Mouse (Mus musculus): ENCODE data around the gene Cpsf6.

The Cpsf6 gene

DNA sequence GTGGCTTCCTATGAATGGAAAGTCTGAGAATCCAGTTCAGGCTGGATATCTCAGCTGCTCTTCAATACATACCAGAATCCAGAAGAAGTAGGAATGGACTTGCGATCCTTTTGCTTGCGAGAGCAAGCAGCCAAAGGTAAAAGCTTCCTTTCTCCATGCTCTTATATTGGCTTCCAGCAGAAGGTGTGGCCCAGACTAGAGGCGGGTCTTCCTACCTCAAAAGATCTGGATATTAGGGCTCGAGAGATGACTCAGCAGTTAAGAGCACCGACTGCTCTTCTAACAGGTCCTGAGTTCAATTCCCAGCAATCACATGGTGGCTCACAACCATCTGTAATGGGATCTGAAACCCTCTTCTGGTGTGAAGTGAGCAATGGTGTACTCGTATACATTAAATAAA, at the start of gene Cpsf6:
TSS of gene Cpsf6 (minus strand) at position 108 of the 400 bp plus-strand sequence.
- no peak for DNase-seq (ENCODE audit: extremely low spot score, low spot score)

DNA sequence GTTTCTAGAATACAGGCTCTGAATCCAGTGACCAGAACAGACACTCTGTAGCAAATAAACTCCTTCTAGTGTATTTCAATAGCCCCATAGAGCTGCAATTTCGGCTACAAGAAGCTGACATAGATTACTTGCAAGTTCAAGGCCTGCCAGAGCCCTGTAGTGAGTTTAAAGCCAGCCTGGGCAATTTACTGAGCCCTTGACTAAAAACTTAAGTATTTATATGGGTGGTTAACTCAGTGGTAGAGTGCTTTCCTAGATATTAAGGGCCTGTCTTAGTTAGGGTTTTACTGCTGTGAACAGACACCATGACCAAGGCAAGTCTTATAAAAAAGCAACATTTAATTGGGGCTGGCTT, 46.8 kb upstream of the Cpsf6 start:
- no peak for DNase-seq (ENCODE audit: extremely low spot score, low spot score)

DNA sequence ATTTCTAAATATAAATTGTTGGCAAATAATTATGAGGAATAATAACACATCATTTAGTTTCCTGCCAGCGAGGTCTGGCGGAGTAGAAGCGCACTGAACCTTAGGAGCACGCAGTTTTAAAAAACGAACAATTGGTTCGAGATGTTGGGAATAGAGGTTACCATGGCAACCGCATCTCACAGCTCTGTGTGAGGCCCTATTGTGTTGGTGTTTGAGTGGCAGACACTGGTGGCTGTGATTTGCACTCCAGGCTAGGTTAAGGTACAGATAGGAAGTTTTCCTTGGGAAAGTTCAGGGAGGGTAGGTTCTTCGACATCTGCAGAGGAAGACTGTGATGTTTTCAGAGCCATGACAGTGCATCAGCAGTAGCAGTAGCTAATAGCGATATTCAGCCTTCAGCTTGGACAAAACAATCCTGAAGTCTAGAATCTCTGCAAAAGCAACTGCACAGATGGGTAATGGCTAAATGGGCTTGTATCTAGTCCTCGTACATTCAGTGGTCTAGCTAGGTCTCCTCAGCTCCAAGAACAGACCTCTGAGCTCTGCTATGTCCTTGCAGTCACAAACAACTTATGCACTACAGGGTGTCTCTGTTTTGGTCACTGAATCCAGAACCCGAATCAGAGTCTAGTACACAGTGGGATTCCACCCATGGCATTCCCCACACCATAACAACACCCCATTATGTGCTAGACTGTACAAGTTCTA, 46.2 kb upstream of the Cpsf6 start:
- DNase-seq (ENCODE audit: extremely low spot score, low spot score) = no peak

DNA sequence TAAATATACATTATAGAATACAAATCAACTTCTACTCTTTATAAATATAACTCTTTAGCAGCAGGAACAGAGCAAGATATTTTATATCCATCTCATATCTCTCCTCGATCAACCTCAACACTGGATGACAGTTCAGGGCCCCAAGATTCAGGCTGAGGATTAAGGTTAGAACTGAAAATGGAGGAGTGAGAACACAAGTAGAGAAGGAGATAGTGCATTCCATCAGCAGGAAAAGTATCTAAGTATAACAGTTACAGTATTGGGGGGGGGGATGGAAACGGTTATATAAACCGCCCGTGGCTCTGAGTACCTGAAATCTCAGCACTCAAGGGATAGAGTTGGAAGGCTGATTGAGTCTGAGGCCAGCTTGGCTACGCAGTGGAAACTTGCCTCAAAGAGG, 45.2 kb upstream of the Cpsf6 start:
- DNase-seq (ENCODE audit: extremely low spot score, low spot score) = no peak

DNA sequence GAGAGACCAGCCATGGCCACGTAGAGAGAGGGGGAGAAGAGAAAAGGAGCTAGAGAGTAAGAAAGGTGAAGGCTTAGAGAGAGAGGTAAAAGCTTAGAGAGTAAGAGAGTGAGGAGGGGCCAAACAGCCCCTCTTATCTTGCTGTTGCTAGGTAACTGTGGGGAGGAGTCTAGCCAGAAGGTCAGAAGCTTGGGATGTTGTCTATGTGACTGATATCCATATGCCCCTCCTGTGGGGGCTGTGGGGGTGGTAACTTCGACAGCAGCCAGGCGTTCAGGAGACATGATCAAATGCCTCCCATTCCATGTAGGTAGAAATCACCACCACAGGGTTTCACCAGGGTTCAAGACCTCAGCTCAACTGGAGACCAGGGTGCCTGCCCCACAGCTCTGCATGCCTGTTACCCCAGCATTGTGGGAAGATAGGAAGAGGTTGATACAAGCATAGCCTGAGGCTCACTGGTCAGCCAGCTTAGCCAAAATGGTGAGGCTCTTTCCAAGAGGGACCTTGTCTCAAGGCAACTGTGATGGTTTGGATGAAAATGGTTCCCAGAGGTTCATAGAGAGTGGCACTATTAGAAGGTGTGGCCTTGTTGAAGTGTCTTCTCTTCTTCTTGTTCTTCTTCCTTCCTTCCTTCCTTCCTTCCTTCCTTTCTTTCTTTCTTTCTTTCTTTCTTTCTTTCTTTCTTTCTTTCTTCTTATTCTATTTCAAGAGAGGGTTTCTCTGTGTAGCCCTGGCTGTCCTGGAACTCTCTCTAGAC, 44.5 kb upstream of the Cpsf6 start:
- DNase-seq (ENCODE audit: extremely low spot score, low spot score) = no peak

DNA sequence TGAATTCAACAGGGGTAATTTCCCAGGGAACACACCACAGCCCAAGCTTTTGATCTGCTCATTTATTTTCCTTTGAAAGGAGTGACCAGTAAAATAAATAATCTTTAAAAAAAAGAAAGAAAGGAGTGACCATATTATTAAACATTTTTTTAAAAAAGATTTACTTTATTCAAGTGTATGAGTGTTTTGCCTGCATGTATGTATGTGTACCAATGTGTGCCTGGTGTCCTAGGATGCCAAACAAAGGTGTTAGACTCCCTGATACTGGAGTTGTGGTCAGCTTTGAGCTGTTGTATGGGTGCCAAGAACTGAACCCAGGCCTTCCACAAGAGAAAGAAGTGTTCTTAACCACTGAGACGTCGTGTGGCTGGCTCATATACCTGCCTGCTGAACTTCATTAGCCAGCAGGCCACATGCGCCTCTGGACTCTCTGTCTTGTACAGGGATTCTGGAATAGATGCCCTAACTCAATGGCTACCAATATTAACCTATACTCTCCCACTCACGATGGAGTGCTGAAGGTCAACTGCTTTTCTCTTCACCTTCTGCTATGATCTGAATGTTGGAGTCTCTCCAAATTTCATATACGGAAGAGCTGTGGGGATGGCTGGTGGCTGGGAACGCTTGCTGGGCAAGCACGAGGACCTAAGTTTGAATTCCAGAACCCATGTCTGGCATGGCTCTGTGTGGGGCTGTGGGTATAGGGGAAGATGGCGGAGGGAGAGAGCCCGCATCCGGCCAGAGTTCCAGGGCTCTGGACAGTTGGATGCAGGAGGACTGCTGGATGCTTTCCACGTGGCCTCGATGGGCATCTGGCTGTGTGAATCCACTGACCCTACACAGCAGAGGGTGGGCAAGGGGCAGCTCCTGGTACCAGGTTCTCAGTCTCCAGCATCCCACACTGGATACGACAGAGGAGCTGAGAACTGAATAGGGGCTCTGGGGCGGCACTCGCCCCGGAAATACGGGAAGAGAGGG, 43.5 kb upstream of the Cpsf6 start:
- no peak for DNase-seq (ENCODE audit: extremely low spot score, low spot score)

DNA sequence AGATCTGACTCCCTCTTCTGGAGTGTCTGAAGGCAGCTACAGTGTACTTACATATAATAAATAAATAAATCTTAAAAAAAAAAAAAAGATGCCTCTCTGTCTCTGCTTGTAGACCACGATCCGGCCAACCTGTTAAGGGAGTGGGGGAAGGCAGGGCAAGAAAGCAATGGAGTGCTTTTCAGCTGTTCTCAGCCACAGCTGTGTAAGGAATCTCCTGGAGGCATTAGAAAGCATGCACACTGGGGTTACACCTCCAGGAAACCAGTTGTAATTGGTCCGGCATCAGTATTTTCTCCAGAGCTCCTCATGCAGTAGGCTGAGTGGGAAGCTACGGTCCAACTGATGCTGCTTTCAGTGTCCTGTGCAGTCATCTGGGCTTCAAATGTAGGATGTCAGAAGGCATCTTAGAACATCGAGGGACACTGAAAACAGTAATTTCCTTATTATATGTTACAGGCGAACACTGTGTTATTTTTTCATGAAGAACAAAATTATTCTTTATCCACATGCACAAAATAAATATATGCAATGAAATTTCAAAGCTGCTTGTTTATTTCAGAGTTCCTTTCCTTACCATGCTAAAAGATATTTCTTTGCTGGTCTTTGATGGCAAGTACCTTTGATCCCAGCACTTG, 42.5 kb upstream of the Cpsf6 start:
- DNase-seq (ENCODE audit: extremely low spot score, low spot score) = no peak

DNA sequence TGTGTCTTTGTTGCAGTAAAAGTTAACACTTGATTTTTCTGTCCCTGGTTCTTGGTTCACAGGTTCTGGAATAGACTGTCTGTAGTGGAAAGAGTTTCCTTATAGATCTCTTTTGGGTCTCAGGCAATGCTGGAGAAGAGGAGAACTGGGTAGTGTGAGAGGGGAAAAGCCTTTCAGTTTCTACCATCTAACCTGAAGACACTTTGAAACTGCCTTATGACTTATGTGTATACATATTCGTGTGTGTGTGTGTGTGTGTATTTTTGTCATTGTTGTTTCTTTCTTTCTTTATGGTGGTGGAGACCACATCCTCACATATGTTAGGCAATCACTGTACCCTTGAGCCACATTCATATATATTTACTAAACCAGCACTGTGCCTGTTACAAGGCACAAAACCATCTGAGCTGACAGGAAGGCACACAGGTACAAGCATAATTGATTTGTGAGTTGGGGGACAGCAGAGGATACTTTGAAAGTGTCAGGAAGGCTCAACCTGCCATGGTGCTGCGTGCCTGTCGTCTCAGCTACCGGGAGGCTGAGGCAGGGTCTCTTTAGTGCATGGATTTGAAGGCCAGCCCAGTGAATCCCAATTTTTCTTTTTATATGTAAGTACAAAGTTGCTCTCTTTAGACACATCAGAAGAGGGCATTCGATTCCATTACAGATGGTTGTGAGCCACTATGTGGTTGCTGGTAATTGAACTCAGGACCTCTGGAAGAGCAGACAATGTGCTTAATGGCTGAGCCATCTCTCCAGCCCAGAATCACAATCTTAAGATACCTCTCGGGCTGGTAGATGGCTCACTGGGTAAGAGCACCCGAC, 41.7 kb upstream of the Cpsf6 start:
- DNase-seq (ENCODE audit: extremely low spot score, low spot score) = no peak

DNA sequence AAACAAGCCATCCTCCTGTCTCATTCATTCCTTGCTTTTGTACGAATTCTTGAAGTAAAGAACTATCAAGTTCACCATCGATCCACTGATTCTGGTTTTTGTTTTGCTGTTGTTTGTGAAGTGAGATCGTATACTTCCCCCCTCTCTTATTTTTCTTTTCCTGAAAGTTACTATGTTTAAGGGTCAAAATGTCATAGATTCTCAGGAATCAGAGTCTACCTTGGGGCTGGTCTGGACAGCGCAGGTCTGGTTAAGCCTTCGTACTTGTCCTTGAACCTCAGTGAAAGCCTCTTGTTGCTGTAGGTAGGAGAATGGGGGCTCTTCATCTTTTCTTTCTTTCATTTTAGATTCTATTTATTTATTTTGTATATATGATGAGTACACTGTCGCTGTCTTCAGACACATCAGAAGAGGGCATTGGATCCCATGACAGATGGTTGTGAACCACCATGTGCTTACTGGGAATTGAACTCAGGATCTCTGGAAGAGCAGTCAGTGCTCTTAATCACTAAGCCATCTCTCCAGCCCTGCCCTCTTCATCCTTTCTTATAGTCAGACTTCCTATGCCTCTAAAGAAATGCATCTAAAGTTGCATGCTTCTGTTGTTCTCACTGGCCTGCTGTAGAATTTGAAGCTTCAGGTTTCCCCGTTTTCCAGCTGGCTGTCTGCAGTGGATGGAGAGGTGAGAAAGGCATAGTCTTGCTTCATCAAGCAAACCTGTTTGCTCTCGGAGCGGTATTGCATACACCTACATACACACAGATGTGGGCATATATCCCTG, 40.9 kb upstream of the Cpsf6 start:
- DNase-seq (ENCODE audit: extremely low spot score, low spot score) = no peak

DNA sequence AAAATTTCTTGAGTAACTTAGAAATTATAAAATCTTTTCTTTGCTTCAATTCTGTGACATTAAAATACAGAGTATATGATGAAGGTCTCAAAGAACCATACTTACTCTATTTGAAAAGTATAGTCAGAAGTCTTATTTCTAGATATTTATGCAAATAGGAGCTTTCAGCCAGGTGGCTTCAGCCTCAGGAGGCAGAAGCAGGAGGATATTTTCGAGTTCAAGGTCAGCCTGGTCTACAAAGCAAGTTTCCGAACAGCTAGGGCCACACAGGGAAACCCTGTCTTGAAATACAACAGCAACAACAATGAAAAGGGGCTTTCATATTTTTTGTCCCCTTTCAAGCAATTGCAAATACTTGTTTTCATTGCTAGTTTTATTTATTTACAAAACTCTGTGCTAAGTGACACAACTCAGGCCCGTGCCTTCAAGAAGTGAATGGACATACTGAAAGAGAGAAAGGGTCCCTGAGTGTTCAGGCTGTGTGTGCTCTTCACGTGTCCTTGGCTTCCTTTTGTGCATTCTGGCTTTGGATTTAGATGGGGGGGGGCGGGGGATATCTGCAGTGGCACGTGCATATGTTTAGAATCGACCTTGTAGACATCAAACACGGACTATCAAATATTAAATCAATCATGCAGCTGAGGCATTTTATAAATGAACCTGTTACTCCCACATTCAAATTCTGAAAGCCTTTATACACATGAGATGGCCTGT, 39.9 kb upstream of the Cpsf6 start:
- DNase-seq (ENCODE audit: extremely low spot score, low spot score) = no peak

DNA sequence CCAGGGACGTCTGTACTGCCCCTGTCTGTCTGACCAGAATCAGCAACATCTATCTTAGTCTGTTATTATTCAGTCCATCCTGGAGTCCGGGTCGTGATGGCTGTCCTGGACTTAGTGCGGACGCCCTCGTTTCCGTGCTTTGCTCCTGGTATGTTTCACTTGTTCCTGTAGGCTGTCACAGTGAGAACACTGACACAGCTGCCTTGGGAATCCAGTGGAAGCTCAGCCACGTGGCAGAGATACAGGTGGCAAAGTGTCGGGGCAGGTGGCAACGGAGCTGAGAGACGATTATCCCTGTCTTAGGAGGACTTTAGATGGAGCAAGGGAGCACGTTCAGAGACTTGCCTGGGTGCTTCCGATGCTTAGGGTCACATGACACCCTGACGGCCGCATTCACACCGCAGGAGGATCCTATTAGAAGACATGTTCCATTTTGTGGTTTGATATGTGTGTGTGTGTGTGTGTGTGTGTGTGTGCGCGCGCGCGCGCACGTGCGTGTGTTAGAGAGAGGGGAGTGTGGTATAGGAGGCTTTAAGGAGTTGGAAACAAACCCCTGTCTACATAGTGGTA, 38.9 kb upstream of the Cpsf6 start:
- DNase-seq (ENCODE audit: extremely low spot score, low spot score) = no peak

DNA sequence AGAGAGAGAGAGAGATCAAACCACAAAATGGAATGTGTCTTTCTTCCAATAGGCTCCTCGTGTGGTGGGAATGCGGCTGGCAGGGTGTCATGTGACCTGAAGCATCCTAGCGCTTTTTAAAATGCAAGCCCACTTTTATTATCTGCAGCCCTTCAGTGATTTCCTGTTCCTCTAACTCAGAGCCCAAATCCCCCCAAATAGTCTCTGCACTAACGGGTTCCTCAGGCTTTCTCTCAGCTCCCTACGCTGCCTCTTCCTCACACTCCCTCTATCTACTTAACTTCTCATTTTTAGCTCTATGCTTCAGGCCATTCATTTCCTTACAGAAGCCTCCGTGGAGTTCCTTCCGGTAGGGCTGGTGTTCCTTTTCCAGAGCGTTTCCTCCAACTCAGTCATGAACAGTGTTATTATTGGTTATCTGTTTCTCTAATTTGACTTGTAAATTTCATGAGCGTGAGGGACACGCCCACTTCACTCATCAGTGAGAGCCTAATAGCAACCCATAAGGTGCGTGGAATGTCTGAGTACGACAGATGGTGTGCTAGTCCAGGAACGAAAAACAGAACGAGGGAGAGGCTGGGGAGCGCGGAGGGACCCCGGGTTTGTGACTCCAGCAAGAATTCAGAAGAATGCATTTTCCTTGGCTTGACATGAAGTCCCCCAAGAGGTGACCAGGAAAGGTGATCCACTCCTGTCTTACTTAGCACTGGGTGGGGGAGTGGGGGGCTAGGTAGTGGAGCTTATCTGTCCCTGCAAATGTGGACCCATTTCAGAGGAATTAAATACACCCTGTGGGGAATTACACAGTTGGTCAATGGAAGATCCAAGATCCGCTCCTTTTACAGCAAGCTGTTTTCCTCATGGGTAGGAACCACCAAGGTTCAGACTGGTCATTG, 38.2 kb upstream of the Cpsf6 start:
- DNase-seq (ENCODE audit: extremely low spot score, low spot score) = no peak

DNA sequence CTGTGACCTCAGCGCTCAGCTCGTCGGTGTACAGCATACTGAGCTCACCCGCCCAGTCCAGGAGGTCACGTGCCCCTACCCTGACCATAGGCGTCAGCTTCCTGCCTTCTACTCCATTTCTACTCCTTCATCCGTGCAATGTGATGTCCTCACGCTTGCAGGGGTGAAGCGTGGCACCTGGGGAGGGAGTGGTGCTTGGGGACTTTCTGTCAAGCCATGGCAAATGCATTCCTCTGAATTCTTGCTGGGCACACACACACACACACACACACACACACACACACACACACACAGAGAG, 37.6 kb upstream of the Cpsf6 start:
- no peak for DNase-seq (ENCODE audit: extremely low spot score, low spot score)

DNA sequence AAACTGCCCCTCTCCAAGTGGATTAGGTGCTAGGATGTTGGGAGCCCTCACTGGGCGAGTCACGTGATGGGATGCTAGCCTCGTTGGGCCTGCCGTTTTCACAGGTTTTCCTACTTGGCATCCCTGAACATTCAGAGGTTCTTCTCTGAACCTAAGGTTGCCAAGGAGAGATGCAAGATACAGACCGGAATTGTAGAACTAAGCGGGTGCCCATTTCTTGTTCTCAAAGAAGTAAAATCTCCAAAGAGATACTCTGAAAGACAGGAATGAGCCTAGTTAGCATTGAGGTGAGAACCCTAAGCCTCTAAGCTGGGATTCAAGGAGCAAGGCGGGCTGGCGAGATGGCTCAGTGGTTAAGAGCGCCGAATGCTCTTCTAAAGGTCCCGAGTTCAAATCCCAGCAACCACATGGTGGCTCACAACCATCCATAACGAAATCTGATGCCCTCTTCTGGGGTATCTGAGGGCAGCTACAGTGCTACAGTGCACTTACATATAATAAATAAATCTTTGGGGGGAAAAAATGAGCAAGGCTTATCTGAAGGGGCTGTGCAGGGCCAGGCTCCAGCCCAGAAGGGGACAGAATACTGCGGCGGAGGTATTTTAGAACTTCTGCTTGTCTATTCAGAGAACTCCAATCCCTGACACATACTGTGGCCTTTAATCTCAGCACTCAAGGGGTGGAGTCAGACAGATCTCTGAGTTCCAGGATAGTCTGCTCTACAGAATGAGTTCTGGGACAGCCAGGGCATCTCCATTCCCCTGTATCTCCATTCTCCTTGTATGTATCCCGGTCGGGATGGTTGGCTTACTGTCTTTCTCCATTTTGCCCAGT, 37.0 kb upstream of the Cpsf6 start:
- DNase-seq (ENCODE audit: extremely low spot score, low spot score) = no peak

DNA sequence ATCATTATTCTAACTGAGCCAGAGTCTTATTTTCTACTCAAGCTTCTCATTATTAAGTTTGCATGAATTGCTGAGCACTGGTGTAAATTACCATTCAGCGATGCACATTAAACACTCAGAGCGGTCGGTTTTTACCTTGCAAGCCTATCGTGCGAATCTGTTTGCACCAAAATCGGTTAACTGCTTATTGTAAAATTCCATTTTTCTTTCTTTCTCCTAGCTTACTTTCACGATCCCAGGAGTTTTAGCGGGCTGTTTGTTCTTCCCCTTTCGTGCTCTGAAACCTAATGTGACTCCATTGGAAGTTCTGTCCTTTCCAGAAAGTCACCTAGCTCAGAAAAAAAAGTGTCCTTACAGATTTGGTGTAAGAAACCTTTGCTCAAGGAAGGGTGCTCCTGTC, 36.3 kb upstream of the Cpsf6 start:
- no peak for DNase-seq (ENCODE audit: extremely low spot score, low spot score)

DNA sequence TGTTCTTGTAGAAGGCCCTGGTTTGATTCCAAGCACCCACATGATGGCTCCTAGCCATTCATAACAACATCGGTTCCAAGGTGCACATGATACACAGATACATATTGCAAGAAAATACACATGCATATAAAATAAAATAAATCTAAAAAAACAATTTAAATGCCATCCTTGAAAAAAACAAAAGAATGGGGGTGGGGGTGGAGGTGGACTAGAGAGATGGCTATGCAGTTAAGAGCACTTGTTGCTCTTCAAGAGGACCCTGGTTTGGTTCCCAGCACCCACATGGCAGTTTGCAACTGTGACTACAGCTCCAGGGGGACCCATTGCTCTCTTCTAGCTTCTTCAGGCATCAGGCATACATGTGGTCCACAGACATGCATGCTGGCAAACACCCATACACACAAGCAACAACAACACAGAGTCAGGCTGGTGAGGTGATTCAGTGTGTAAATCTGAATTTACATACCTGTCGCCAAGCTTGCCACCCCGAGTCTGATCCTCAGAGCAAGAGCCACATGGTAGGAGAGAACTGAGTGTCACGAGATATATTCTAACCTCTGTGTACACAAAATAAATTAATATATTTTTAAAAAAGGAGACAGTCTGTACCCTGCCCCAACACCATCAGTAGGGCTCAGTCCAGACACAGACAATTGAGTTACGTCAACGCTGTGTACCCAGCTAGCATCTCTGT, 35.7 kb upstream of the Cpsf6 start:
- no peak for DNase-seq (ENCODE audit: extremely low spot score, low spot score)

DNA sequence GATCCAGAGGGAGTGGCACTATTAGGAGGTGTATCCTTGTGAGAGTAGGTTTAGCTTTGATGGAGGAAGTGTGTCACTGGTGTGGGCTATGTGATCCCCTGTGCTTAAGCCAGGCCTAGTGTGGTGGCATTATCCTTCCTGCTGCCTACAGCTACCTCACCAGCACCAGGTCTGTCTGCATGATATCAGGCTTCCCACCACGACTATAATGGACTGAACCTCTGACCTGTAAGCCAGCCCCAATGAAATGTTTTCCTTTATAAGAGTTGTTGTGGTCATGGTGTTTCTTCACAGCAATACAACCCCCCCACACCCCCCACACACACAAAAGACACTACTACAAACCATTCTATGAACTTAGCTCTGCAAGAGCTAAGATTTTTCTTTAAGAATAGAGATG, 34.9 kb upstream of the Cpsf6 start:
- DNase-seq (ENCODE audit: extremely low spot score, low spot score) = no peak
